Mouse (Mus musculus): Measurements from ENCODE around the gene Smim24.

The Smim24 gene

DNA sequence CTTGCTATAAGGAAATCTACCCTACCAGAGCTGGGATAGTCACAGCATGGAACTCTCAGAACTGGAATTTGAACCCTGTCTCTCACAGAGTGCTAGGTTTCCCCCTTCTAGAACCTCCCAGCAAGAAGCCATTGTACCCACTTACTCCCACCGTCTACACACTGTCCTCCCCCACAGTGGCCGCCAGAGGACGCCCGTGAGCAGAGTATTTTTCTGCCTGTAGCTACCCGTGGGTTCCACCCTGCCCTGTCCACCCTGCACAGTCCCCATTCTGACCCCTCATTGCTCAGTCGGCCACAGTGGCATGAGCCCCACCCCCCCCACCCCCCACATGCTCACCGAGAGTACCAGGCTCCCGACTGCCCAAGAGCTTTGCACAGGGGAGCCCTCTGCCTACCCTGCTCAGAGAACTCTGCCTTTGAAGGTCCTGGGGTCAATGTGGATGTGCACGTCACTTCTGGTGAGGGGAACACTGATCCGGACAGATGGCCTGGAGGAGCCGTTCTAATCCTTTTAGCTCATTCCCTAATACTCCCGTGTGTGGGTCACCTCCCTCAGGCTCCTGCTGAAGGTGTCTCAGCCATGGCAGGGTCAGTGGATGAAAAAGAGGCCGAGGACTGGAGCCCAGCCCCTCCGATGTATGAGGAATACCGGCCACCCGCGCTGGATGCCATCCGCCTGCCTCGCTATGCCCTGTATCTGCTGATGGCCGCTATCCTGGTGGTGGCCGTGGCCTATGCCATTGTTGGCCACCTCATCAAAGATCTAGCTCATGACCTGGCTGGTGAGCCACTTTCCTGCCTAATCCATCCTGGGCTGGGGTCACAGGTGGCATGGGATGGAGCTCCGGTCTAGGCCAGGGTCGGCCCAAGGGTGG lies 2.8 kb upstream of the Smim24 start:
- 59% methylated on average over 23 of the region's 23 CpGs for WGBS

DNA sequence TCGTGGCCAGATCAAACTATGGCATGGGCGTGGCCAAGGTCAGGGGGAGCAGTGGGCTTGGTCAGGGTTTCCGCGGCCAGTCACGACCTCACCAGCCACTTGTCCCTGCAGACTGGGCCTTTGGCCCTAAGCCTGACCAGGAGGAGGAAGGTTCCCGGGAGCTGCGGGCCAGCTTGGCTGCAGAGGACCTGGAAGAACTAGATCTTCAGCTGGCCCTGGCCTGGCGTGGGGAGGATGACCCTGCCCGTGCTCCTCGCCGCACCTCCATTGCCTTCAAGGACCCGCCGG lies 2.2 kb upstream of the Smim24 start:
- WGBS: 92% methylated on average over 13 of the region's 13 CpGs

GRCm38 (mm10) chr10:81392270-81392669 lies 581 bp upstream of the Smim24 start:
- WGBS: 87% methylated on average over 6 of the region's 6 CpGs

DNA sequence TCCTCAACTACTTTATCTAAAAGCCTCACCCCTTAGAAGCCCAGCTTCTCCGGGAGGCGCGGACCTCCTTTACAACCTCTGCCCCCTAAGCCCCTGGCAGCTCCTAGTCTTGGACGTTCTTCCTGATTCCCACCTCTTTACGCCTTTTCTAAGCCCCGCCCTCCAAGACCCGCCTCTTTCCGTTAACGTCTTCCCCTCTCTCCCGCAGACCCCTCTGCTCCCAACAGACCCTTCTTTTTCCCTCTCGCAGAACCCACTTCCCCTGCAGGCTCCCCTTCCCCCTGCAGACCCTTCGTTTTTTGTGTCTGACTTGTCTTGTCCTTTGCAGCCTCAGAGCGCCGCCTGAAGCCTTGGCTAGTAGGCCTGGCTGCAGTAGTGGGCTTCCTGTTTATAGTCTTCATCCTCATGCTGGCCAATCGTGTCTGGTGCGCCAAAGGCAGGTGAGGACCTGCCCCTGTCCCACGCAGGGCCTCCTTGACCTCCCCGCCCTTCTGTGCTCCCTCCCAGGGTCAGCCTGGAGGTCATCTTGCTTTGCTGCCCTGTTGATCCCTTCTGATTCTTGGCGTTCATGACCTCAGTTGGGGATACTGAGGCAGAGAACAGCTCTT lies 709 bp downstream of the Smim24 start:
- WGBS: 17% methylated on average over 19 of the region's 19 CpGs

GRCm38 (mm10) chr10:81395127-81395526 lies 2.3 kb downstream of the Smim24 start:
- WGBS: 19% methylated on average over 5 of the region's 5 CpGs

DNA sequence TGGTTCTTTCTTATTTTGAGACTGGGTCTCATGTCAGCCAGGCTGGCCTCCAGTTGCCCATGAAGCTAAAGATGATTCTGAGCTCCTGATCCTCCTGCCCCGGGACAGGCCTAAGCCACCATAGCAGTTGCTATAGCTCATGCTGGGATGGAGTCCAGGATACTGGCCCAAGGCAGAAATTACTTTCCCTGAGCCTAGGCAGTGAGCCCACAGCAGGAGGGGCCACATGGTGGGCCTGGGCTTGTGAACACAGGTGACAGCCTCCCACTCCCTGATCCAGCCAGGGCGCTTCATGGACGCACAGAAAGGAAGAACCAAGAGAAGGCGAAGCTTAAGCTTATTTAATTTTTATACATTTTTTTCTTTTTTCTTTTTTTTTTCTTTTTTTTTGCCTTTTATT lies 3.0 kb downstream of the Smim24 start:
- WGBS: 70% methylated on average over 4 of the region's 4 CpGs

DNA sequence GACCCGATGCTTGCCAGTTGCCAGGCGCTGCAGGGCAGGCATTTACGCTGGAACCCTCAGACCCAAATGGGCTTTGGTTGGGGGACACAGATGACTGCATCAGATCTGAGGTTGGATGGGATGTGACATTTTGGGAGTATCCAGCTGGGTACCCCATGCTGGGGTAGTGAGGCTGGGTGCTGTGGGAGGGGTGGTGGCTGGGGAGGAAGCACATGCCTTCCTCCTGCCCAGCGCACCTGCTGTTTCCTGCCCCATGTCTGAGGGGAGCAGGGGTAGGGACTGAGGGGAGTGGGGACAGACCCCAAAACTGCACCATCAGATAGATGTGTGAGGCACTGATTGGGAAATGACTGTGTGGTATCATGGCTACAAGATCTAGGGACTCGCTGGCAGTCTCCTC lies 3.9 kb downstream of the Smim24 start:
- 72% methylated on average over 5 of the region's 5 CpGs for WGBS

DNA sequence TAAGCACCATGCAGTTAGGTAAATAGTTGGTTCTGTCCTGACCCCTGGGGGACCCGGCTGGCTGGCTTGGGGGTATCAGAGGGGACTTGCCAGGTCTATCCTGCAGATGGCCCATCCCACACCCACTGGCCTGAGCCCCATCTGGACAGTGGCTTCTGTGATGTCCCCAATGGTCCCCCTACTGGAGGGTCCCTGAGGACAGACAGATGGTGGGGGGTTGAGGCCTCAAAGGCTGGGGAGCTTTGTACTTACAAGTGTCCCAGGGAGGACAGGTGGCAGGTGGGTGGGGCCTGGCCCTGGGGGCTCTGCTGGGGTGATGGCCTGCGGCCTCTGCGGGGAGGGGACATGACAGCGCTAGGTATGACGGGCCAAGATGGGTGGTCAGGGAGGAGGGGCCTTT lies 6.4 kb downstream of the Smim24 start:
- WGBS: 84% methylated on average over 5 of the region's 5 CpGs

- 82% methylated on average over 18 of the region's 18 CpGs for WGBS
Measured at GRCm38 (mm10) chr10:81399798-81400308, 7.0 kb downstream of the Smim24 start.

DNA sequence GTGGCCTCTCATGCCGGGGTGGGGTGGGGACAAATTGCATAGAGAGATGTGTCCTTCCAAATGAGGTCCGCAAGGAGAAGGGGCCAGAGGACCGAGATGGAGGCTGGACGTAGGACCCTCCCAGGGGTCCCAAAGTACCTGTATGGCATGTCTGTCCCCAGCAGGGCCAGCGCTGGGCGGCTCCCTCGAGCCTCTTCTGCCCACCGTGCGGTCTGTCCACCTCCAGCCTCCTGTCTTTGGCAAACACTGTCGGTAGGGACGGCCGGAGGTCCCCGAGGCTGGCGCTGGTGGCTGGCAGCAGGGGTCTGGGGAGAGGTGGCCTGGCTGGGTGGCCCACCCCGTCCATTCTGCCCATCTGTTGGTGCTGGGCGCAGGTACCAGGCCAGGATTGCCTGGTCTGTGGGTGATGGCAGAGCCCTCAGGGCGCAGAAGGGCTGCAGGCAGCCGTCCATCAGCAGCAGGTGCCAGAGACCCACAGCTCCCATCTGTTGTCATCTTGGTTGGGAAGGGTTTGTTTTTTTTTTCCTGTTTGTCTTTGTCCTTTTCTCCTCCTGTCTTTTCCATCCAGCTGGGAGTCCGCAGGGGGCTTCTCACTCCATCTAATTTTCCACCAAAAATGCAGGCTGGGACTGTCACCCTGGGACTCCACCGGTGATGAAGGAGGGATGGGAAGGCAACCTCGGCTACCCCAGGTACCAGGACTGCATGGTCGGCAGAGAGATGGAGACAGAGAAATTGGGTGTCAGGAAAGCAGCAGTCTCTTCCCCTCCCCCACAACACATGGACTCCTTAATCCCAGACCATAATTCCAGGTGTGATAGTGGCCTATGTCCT lies 7.7 kb downstream of the Smim24 start:
- WGBS: 56% methylated on average over 22 of the region's 22 CpGs

GRCm38 (mm10) chr10:81401205-81401520 lies 8.3 kb downstream of the Smim24 start:
- 29% methylated on average over 10 of the region's 10 CpGs for WGBS

GRCm38 (mm10) chr10:81401521-81402226 lies 8.8 kb downstream of the Smim24 start:
- 12% methylated on average over 18 of the region's 18 CpGs for WGBS

DNA sequence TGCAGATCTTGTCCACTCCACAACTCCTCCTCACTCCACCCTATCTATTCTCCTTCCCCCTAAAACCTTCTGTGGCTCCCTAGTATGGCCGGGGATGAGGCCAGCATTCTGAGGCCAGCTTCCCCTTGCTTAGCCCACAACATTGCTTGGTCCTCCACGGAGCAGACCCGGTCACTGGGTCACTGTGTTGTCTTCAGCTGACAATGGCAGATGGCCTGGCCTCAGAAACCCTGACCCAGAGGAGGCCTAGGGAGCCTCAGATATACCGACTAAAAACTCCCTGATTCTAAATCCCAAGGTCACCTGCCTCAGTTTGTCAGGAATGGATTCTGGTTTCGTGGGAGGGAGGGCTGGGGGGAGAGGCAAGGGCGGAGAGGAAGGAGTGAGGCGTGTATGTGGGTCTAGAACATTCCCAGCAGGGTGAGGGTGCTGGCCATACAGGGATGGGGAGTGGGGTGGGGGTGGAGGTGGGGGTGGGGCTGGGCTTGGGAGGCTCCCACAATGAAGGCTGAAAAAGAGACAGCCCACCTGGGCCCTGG lies 9.4 kb downstream of the Smim24 start:
- 23% methylated on average over 7 of the region's 7 CpGs for WGBS

DNA sequence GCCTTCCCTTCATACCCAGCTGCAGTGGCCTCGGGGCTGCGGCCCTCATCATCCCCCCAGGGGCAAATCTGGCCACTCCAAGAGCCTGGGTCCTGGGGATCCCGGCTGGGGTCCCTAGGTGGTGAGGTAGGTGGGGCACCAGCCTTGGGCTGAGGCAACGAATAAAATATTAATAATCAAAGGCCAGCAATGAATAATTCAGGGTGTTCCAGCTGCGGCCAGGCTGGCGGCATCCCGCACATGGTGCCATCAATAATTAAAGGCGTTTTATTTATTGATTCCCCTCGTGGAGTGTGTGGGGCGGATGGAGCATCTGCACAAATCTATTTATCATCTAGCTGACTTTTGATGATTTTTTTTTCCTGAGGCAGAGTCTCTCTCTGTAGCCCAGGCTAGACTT lies 10.7 kb downstream of the Smim24 start:
- WGBS: 76% methylated on average over 10 of the region's 10 CpGs

GRCm38 (mm10) chr10:81404082-81404481 lies 11.2 kb downstream of the Smim24 start:
- WGBS: 42% methylated on average over 9 of the region's 9 CpGs

DNA sequence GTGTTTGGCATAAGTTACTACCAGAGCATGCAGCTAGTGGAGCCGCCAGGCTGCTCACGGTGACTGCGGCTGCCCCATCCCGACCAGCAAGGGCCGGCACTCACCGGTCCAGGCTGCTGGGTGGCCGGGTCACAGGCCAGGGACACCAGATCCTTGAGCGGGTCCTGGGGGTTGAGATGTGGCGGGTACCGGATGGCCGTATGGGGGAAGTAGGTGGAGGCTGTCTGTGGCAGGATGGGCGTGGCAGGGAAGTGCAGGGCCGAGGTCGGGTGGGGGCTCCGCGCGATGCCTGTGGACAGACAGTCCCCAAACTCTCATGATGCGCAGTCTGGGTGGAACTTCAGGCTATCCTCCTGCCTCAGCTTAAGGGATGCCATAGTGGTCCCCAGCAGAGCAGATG lies 11.9 kb downstream of the Smim24 start:
- WGBS: 74% methylated on average over 18 of the region's 18 CpGs

- 45% methylated on average over 13 of the region's 13 CpGs for WGBS
Measured at GRCm38 (mm10) chr10:81405588-81406201, 12.8 kb downstream of the Smim24 start.

DNA sequence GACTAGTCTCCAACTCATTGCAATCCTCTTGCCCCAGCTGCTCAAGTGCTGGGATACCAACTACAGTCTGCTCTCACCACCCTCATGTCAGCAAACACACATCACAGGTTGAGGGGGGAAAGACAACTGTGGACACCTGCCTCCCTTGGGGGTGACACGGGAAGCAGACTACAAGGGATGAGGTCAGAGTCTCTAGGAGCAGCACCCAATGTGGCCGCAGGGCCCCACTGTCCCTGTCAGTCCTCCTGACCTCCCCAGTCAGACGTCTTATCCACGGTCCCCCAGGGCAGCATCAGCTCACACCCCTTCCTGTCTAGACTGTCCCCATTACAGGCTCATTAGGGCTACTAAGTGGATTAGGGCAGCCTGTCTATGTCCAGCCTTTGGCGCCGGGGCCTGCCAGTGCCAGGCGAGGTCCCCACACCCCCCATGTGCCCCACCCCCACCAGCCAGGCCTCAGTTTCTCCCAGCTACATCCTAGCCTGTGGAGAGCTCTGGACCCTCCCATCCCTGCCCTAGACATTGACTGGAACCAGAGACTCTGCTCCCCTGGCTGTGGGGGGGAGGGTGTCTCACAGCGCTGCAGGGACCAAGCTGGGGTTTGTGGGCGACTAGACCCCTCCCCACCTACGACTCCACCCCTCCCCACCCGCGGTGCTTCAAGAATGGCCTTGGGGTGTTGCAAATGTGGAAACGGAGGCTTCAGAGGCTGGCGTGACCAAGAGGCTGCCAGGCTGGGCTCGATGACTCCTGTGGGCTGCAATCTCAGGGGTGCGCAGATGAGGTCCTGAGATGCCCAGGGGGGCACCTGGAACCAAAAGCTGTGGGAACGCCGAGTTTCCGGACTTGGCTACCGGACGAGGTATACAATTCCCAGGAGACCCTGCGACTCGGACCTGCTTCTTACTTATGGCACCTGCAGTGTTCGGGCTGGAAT lies 13.9 kb downstream of the Smim24 start:
- 56% methylated on average over 24 of the region's 24 CpGs for WGBS

DNA sequence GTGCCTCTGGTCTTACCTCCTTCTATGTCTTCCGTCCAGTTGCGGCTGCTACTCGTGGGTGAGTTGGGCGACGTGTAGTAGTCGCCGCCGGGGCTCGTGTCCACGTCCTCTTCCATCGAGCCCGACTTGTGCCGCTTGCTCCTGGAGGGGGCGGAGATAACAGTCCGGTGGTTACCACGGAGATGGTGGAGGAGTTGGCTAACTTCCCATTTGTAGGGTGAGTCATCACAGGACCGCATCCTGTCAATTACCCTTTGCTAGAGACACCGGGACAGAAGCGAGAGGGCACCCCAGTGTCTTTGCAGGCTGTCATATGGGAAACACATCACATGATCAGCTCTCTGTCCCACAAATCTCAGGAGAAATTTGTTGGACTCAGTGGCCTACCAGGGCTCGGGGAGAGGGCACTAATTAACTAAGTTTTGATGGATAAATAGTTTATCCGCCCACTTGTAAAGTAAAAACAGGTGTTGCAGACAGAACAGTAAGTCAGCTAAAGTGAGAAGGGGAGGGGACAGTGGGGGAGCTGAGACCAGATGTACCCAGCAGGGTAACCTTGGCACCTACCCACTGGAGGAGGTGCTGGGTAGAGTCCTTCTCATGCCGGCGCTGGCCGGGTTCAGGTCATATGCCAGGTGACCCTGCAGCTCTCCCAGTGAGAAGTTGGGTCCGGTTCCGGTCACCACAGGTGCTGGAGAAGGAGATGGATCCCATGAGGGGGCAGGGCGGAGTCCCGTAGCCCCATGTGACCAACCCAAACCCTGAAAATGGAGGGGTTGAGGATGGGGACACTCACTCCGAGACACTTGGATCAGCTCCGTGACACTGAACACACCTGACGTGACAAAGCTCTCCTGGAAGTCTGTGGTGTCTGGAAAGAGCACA lies 14.9 kb downstream of the Smim24 start:
- WGBS: 35% methylated on average over 31 of the region's 31 CpGs

All from cerebral cortex, adult 2 months (tissue).